Mouse (Mus musculus): ENCODE results near the gene Proser1. TPM values are rescaled to one million over a fixed set of nuclear protein-coding genes. Genes with fewer than 3 reads are reported as not detected.

The Proser1 gene
- polyA plus RNA-seq, 1 experiment, result 5.5 TPM

DNA sequence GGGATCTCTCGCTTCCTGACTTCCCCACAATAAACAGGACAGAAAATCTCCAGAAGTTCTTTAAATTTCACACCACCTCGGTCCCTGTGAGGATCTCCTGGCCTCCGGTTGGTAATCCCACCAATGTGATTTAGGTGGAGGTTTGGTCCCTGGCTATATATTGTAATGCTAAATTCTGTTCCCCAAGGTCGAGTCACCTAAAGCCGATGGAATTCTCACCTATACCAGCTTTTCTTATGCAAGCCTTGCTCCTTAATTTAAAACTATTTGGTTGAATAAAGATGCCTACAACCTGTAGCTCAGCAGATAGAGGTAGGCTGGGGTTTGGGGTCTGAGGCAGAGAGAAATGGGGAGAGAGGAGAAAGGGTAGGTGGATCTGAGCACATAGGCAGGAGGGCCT is 5.7 kb upstream of the Proser1 start:
- Histone ChIP-seq H3K79me2 (ENCODE audit: control insufficient read depth, insufficient read depth) (peaks cover 26% of the 10 kb centered on the region), H3K27me3 (ENCODE audit: control insufficient read depth, insufficient read depth, insufficient read length) (no peaks in the 10 kb centered on the region), H3ac (ENCODE audit: control insufficient read depth, insufficient read length, low read depth) (no peak overlapping the region), H3K36me3 (ENCODE audit: control insufficient read depth, insufficient read depth) (peaks cover 34% of the 10 kb centered on the region), H3K79me3 (ENCODE audit: low read depth) (peaks cover 10% of the 10 kb centered on the region), H3K4me3 (ENCODE audit: insufficient read depth, poor library complexity, severe bottlenecking) (no peak overlapping the region)
- TF ChIP-seq USF1 (IDR thresholded peaks at IDR 0.05; ENCODE audit: low read depth), result no peak
- no peak for TF ChIP-seq MYOG (IDR thresholded peaks at IDR 0.05; ENCODE audit: control insufficient read depth, extremely low read depth, insufficient read length)
- TF ChIP-seq MYOD1 (IDR thresholded peaks at IDR 0.05; ENCODE audit: control insufficient read depth, insufficient read length, low read depth), result no peak
- TF ChIP-seq CTCF (IDR thresholded peaks at IDR 0.05; ENCODE audit: control insufficient read depth, insufficient read depth, insufficient read length), result no peak
- TF ChIP-seq MAX (IDR thresholded peaks at IDR 0.05), result no peak
- no peak for TF ChIP-seq CEBPB (IDR thresholded peaks at IDR 0.05; ENCODE audit: low read depth)
- TF ChIP-seq FOSL1 (IDR thresholded peaks at IDR 0.05; ENCODE audit: insufficient read depth, low read length, poor library complexity, severe bottlenecking), result no peak

DNA sequence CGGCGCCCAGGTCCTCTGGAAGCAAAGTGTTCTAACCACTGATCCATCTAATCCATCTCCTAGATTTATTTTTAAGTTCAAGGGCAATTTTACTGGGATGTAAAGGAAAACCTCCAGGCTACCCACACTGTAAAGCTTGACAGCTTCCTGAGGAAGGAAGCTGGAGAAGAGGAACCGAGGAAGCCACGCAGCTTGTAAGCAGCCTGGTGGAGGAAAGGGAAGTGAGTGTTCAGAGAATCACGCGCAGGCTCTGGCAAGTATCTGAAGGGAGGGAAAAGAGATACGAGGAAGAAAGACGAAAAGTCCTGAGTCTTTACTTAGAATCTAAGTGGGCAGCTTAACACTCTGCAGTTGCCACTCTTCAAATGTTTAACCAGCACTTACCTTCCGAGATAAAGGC is 3.4 kb upstream of the Proser1 start:
- peaks cover 46% of the 10 kb centered on the region for H3K79me2 ChIP-seq (ENCODE audit: control insufficient read depth, insufficient read depth)
- no peak overlapping the region for H3ac ChIP-seq (ENCODE audit: control insufficient read depth, insufficient read length, low read depth)
- H3K27me3 ChIP-seq (ENCODE audit: control insufficient read depth, insufficient read depth, insufficient read length), result no peaks in the 10 kb centered on the region
- TF ChIP-seq FOSL1 (IDR thresholded peaks at IDR 0.05; ENCODE audit: insufficient read depth, low read length, poor library complexity, severe bottlenecking), result no peak
- no peak for TF ChIP-seq USF1 (IDR thresholded peaks at IDR 0.05; ENCODE audit: low read depth)
- TF ChIP-seq MYOD1 (IDR thresholded peaks at IDR 0.05; ENCODE audit: control insufficient read depth, insufficient read length, low read depth), result no peak
- no peak overlapping the region for H3K4me3 ChIP-seq (ENCODE audit: insufficient read depth, poor library complexity, severe bottlenecking)
- H3K79me3 ChIP-seq (ENCODE audit: low read depth), result peaks cover 26% of the 10 kb centered on the region
- H3K36me3 ChIP-seq (ENCODE audit: control insufficient read depth, insufficient read depth), result peaks cover 20% of the 10 kb centered on the region

DNA sequence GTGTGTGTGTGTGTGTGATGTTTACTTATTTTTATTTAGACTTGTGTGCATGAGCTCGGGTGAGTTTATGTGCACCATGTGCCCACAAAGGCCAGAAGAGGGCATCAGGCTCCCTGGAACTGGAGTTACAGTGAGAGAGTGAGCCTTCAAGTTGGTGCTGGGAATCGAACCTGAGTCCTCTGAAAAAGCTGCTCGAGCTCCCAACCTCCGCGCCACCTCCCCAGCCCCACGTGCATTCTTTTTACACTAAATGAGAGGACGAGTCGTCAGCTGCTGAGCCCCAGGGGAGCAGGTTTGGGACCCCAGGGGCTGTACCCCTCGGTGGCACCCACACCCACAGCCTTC is 793 bp upstream of the Proser1 start:
- Histone ChIP-seq H3K4me3 (ENCODE audit: insufficient read depth, poor library complexity, severe bottlenecking) (peak overlapping the region; percentile 85), H3K79me2 (ENCODE audit: control insufficient read depth, insufficient read depth) (peaks cover 71% of the 10 kb centered on the region), H3K36me3 (ENCODE audit: control insufficient read depth, insufficient read depth) (peaks cover 11% of the 10 kb centered on the region), H3K79me3 (ENCODE audit: low read depth) (peaks cover 49% of the 10 kb centered on the region), H3K27me3 (ENCODE audit: control insufficient read depth, insufficient read depth, insufficient read length) (no peaks in the 10 kb centered on the region), H3ac (ENCODE audit: control insufficient read depth, insufficient read length, low read depth) (peak overlapping the region; percentile 81)
- TF ChIP-seq MAX (IDR thresholded peaks at IDR 0.05), result no peak
- TF ChIP-seq MYOD1 (IDR thresholded peaks at IDR 0.05; ENCODE audit: control insufficient read depth, insufficient read length, low read depth), result no peak
- TF ChIP-seq CTCF (IDR thresholded peaks at IDR 0.05; ENCODE audit: control insufficient read depth, insufficient read depth, insufficient read length), result no peak
- no peak for TF ChIP-seq FOSL1 (IDR thresholded peaks at IDR 0.05; ENCODE audit: insufficient read depth, low read length, poor library complexity, severe bottlenecking)
- TF ChIP-seq MYOG (IDR thresholded peaks at IDR 0.05; ENCODE audit: control insufficient read depth, extremely low read depth, insufficient read length), result no peak
- no peak for TF ChIP-seq USF1 (IDR thresholded peaks at IDR 0.05; ENCODE audit: low read depth)
- no peak for TF ChIP-seq CEBPB (IDR thresholded peaks at IDR 0.05; ENCODE audit: low read depth)

DNA sequence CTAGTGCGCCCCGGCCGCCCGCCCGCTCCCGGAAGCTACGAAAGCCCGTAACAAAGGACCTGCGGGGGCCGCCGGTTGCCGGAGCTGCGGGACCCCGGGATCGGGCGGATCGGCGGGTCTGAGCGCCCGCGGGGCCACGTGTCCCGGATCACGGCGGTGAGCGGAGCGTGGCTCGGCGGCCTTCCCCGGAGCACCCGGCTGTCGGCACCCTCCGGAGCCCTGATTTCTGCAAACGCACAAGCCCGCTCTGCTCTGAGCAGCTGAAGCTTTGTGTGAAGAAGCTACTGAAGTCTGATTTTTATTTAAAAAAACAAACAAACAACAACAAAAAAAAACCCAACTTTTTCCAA is 274 bp downstream of the Proser1 start:
- Histone ChIP-seq H3K27me3 (ENCODE audit: control insufficient read depth, insufficient read depth, insufficient read length) (no peaks in the 10 kb centered on the region), H3K36me3 (ENCODE audit: control insufficient read depth, insufficient read depth) (peaks cover 12% of the 10 kb centered on the region), H3K79me3 (ENCODE audit: low read depth) (peaks cover 57% of the 10 kb centered on the region), H3ac (ENCODE audit: control insufficient read depth, insufficient read length, low read depth) (peak overlapping the region; percentile 86), H3K4me3 (ENCODE audit: insufficient read depth, poor library complexity, severe bottlenecking) (peak overlapping the region; percentile 85), H3K79me2 (ENCODE audit: control insufficient read depth, insufficient read depth) (peaks cover 82% of the 10 kb centered on the region)
- TF ChIP-seq CEBPB (IDR thresholded peaks at IDR 0.05; ENCODE audit: low read depth), result no peak
- no peak for TF ChIP-seq FOSL1 (IDR thresholded peaks at IDR 0.05; ENCODE audit: insufficient read depth, low read length, poor library complexity, severe bottlenecking)
- no peak for TF ChIP-seq MYOG (IDR thresholded peaks at IDR 0.05; ENCODE audit: control insufficient read depth, extremely low read depth, insufficient read length)
- no peak for TF ChIP-seq USF1 (IDR thresholded peaks at IDR 0.05; ENCODE audit: low read depth)
- no peak for TF ChIP-seq MYOD1 (IDR thresholded peaks at IDR 0.05; ENCODE audit: control insufficient read depth, insufficient read length, low read depth)
- no peak for TF ChIP-seq MAX (IDR thresholded peaks at IDR 0.05)
- TF ChIP-seq CTCF (IDR thresholded peaks at IDR 0.05; ENCODE audit: control insufficient read depth, insufficient read depth, insufficient read length), result no peak

DNA sequence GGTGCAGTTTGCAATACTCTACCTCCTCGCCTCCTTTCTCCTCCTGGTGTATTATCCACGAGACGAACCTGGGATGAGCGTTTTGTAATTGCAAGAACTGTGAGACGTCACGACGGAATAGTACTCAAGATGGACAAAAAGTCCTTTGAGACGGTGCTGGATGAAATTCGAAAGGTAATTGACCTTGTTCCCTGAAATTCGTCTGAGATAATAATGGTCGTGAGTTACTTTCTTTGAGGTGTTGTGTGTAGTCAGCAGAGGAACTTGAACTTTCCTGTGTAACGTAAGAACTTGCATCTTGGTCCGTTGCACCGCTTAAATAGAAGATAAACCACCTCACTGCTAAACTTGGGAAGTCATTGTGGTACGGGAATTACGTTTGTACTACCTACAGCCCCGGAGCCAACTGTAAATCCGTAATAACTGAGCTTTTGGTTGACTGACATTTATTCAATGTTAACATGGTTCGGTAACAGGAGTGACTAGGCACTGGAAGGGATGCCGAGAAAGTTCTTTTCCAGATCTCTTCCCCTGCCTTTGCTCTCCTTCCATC is 756 bp downstream of the Proser1 start:
- TF ChIP-seq MYOG (IDR thresholded peaks at IDR 0.05; ENCODE audit: control insufficient read depth, extremely low read depth, insufficient read length), result no peak
- TF ChIP-seq MYOD1 (IDR thresholded peaks at IDR 0.05; ENCODE audit: control insufficient read depth, insufficient read length, low read depth), result no peak
- TF ChIP-seq CTCF (IDR thresholded peaks at IDR 0.05; ENCODE audit: control insufficient read depth, insufficient read depth, insufficient read length), result no peak
- TF ChIP-seq CEBPB (IDR thresholded peaks at IDR 0.05; ENCODE audit: low read depth), result no peak
- TF ChIP-seq FOSL1 (IDR thresholded peaks at IDR 0.05; ENCODE audit: insufficient read depth, low read length, poor library complexity, severe bottlenecking), result no peak
- TF ChIP-seq USF1 (IDR thresholded peaks at IDR 0.05; ENCODE audit: low read depth), result no peak
- TF ChIP-seq MAX (IDR thresholded peaks at IDR 0.05), result no peak

DNA sequence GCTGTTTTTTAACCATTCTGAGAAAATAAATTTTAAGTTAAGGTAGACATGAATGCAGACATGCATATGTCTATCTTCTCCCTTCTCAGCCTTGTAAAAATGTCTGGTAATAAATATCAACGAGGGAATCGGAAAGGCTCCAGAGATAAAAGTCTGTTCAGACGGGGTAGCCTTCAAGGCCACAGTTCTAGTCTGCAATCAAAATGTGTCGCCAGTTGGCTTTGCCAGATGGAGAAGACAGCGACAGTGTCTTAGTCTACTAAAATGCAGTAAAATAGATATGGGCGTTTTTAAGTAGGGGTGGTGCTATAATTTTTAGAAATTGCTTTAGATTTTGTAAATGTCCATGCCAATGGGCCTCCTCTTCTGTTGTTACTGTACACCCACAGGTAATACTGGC is 1.9 kb downstream of the Proser1 start:
- peaks cover 70% of the 10 kb centered on the region for H3K79me3 ChIP-seq (ENCODE audit: low read depth)
- H3K4me3 ChIP-seq (ENCODE audit: insufficient read depth, poor library complexity, severe bottlenecking), result no peak overlapping the region
- TF ChIP-seq MAX (IDR thresholded peaks at IDR 0.05), result no peak
- no peak for TF ChIP-seq FOSL1 (IDR thresholded peaks at IDR 0.05; ENCODE audit: insufficient read depth, low read length, poor library complexity, severe bottlenecking)
- no peak for TF ChIP-seq MYOG (IDR thresholded peaks at IDR 0.05; ENCODE audit: control insufficient read depth, extremely low read depth, insufficient read length)
- H3K27me3 ChIP-seq (ENCODE audit: control insufficient read depth, insufficient read depth, insufficient read length), result no peaks in the 10 kb centered on the region
- H3K79me2 ChIP-seq (ENCODE audit: control insufficient read depth, insufficient read depth), result peaks cover 96% of the 10 kb centered on the region
- H3ac ChIP-seq (ENCODE audit: control insufficient read depth, insufficient read length, low read depth), result no peak overlapping the region
- peaks cover 24% of the 10 kb centered on the region for H3K36me3 ChIP-seq (ENCODE audit: control insufficient read depth, insufficient read depth)

More for the DNA sequence above, 756 bp downstream of the Proser1 start:
- Histone ChIP-seq H3K4me3 (ENCODE audit: insufficient read depth, poor library complexity, severe bottlenecking) (peak overlapping the region; percentile 85), H3ac (ENCODE audit: control insufficient read depth, insufficient read length, low read depth) (peak overlapping the region; percentile 86), H3K79me3 (ENCODE audit: low read depth) (peaks cover 61% of the 10 kb centered on the region), H3K36me3 (ENCODE audit: control insufficient read depth, insufficient read depth) (peaks cover 17% of the 10 kb centered on the region), H3K27me3 (ENCODE audit: control insufficient read depth, insufficient read depth, insufficient read length) (no peaks in the 10 kb centered on the region), H3K79me2 (ENCODE audit: control insufficient read depth, insufficient read depth) (peaks cover 87% of the 10 kb centered on the region)
